Mouse (Mus musculus): Measurements from ENCODE around the gene Slc45a3.
A peak's percentile ranks its signal among the peaks of the same experiment; 100 is the strongest.

Slc45a3 gene

GRCm38 (mm10) chr1:131962606-131963084, at the start of gene Slc45a3:
Slc45a3 (plus strand) TSS chr1:131962967.
- no peak for DNase-seq

- DNase-seq = no peak
These were observed 45.1 kb upstream of the Slc45a3 start for GRCm38 (mm10) chr1:131917634-131918033.

GRCm38 (mm10) chr1:131919052-131919451, 43.7 kb upstream of the Slc45a3 start:
- DNase-seq = no peak

- DNase-seq = no peak
These were observed 40.7 kb upstream of the Slc45a3 start for GRCm38 (mm10) chr1:131922100-131922499.

- DNase-seq = no peak
These were observed 29.3 kb upstream of the Slc45a3 start for GRCm38 (mm10) chr1:131933471-131933870.

- peak; percentile 71 for DNase-seq
These were observed 25.0 kb upstream of the Slc45a3 start for GRCm38 (mm10) chr1:131937659-131938305.

- no peak for DNase-seq
These were observed 24.0 kb upstream of the Slc45a3 start for GRCm38 (mm10) chr1:131938811-131939210.

GRCm38 (mm10) chr1:131940711-131941244, 22.0 kb upstream of the Slc45a3 start:
- DNase-seq = no peak

- no peak for DNase-seq
These were observed 21.3 kb upstream of the Slc45a3 start for GRCm38 (mm10) chr1:131941501-131941900.

- no peak for DNase-seq
These were observed 19.9 kb upstream of the Slc45a3 start for GRCm38 (mm10) chr1:131942621-131943590.

GRCm38 (mm10) chr1:131945674-131946440, 16.9 kb upstream of the Slc45a3 start:
- no peak for DNase-seq

GRCm38 (mm10) chr1:131946462-131947215, 16.1 kb upstream of the Slc45a3 start:
- DNase-seq = no peak

- no peak for DNase-seq
These were observed 14.7 kb upstream of the Slc45a3 start for GRCm38 (mm10) chr1:131947997-131948525.

- no peak for DNase-seq
These were observed 8.4 kb upstream of the Slc45a3 start for GRCm38 (mm10) chr1:131954242-131954865.

- no peak for DNase-seq
These were observed 7.5 kb upstream of the Slc45a3 start for GRCm38 (mm10) chr1:131955131-131955757.

- DNase-seq = no peak
These were observed 5.4 kb upstream of the Slc45a3 start for GRCm38 (mm10) chr1:131957416-131957815.

- no peak for DNase-seq
These were observed 1.8 kb upstream of the Slc45a3 start for GRCm38 (mm10) chr1:131961004-131961403.

GRCm38 (mm10) chr1:131963085-131963951, 551 bp downstream of the Slc45a3 start:
- DNase-seq = no peak

GRCm38 (mm10) chr1:131964100-131964499, 1.3 kb downstream of the Slc45a3 start:
- DNase-seq = no peak

- DNase-seq = no peak
These were observed 1.8 kb downstream of the Slc45a3 start for GRCm38 (mm10) chr1:131964580-131964979.
